Mouse (Mus musculus) CH12.LX (cell line): ENCODE data around the gene Parp3.

ENCODE experiments used
- CTCF ChIP-seq, 2 experiments: IDR thresholded peaks in 1 of 2; conservative IDR thresholded peaks in 1 of 2; 2 replicates each; pipeline ENCODE4 v1.5.1; 2011 to 2012; ENCODE audit warnings: low read depth in 2 of 2, low read length in 2 of 2, improper control_type of control experiment in 1 of 2, inconsistent platforms in 1 of 2, mild to moderate bottlenecking in 1 of 2, moderate library complexity in 1 of 2
- EP300 ChIP-seq: IDR thresholded peaks from 2 replicates; pipeline ENCODE4 v1.6.1; 2011; ENCODE audit warnings: low read length, improper control_type of control experiment
- HCFC1 ChIP-seq: IDR thresholded peaks from 2 replicates; pipeline ENCODE4 v1.6.1; 2012; ENCODE audit warnings: low read depth, mild to moderate bottlenecking, inconsistent platforms, low read length, improper control_type of control experiment
- JUND ChIP-seq: conservative IDR thresholded peaks from 2 replicates; pipeline ENCODE4 v1.6.1; 2011; ENCODE audit warnings: low read depth, low read length, improper control_type of control experiment
- MEF2A ChIP-seq: IDR thresholded peaks from 2 replicates; pipeline ENCODE4 v1.6.1; 2014; ENCODE audit warnings: low read depth, mild to moderate bottlenecking, inconsistent platforms, low read length, improper control_type of control experiment, borderline replicate concordance
- POLR2A ChIP-seq: IDR thresholded peaks from 2 replicates; pipeline ENCODE4 v1.6.1; 2011; ENCODE audit warnings: low read depth, mild to moderate bottlenecking, improper control_type of control experiment, low read length
- POLR2AphosphoS2 ChIP-seq: IDR thresholded peaks from 2 replicates; pipeline ENCODE4 v1.6.1; 2011; ENCODE audit warnings: low read depth, low read length, improper control_type of control experiment
- TBP ChIP-seq: conservative IDR thresholded peaks from 2 replicates; pipeline ENCODE4 v1.6.1; 2011; ENCODE audit warnings: low read depth, low read length, improper control_type of control experiment
- TCF12 ChIP-seq: IDR thresholded peaks from 2 replicates; pipeline ENCODE4 v1.6.1; 2014; ENCODE audit warnings: low read depth, mild to moderate bottlenecking, inconsistent platforms, low read length, improper control_type of control experiment

DNA sequence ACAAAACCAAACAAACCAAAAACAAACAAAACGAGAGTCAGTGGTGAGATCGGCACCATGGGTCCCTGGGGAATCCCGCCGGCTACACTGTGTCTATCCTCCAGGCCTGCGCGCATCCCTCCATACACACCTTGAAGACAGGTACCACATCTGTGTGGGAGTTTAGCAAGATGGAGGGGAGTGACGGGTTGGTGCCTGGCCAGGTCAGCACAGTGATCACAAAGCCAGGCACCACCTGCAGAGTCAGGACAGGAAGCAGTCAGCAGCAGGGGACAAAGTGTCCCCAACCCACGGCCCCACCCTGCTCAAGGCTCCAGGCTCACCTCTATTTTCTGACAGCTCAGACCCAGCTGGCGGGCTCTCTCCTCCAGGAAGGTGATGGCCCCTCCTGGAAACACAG, 40.2 kb downstream of the Parp3 start:
- TF ChIP-seq HCFC1: no peak
- TF ChIP-seq CTCF (conservative IDR thresholded peaks at IDR 0.05 in 1 of 2, IDR thresholded peaks at IDR 0.05 in 1 of 2; ENCODE audit: low read depth in 2 of 2, low read length in 2 of 2): no peak
- TF ChIP-seq TBP: no peak
- TF ChIP-seq POLR2A: no peak
- TF ChIP-seq JUND: no peak
- no peak for TF ChIP-seq MEF2A
- TF ChIP-seq TCF12: no peak
- TF ChIP-seq EP300: no peak
- no peak for TF ChIP-seq POLR2AphosphoS2
